Mouse (Mus musculus) testis, postnatal 14 days (tissue): ENCODE results near the gene 1810024B03Rik.
"Not testable (repeated sequence)": the region's sequence is repeated elsewhere in the genome, so short reads cannot be mapped to it uniquely, and the experiment has no call there.

ENCODE experiments used
- DNase-seq: peaks from one replicate; pipeline ENCODE4 v3.0.0; 2021; ENCODE audit warnings: low spot score

The 1810024B03Rik gene

GRCm38 (mm10) chr2:127182598-127183381 is 25.3 kb downstream of the 1810024B03Rik start:
- peak; percentile 84 for DNase-seq

- not testable (repeated sequence) for DNase-seq
Observed at GRCm38 (mm10) chr2:127166261-127166660, 41.8 kb downstream of the 1810024B03Rik start.

- DNase-seq: no peak
Observed at GRCm38 (mm10) chr2:127165675-127166074, 42.4 kb downstream of the 1810024B03Rik start.

GRCm38 (mm10) chr2:127145699-127146098 is 62.4 kb downstream of the 1810024B03Rik start:
- DNase-seq: no peak

- DNase-seq: peak; percentile 70
Observed at GRCm38 (mm10) chr2:127143158-127144063, 64.7 kb downstream of the 1810024B03Rik start, which contains the start of gene Itpripl1. Gene Itpripl1 (minus strand): TSS chr2:127143442.

GRCm38 (mm10) chr2:127142577-127143157 is 65.4 kb downstream of the 1810024B03Rik start:
- DNase-seq: no peak

- no peak for DNase-seq
Observed at GRCm38 (mm10) chr2:127142031-127142430, 66.0 kb downstream of the 1810024B03Rik start.

GRCm38 (mm10) chr2:127140011-127140410 is 68.1 kb downstream of the 1810024B03Rik start:
- no peak for DNase-seq

- no peak for DNase-seq
Observed at GRCm38 (mm10) chr2:127139605-127140004, 68.5 kb downstream of the 1810024B03Rik start.

- no peak for DNase-seq
Observed at GRCm38 (mm10) chr2:127139094-127139493, 69.0 kb downstream of the 1810024B03Rik start.

GRCm38 (mm10) chr2:127138449-127138848 is 69.6 kb downstream of the 1810024B03Rik start:
- no peak for DNase-seq

GRCm38 (mm10) chr2:127137838-127138420 is 70.2 kb downstream of the 1810024B03Rik start:
- DNase-seq: no peak

GRCm38 (mm10) chr2:127136979-127137378 is 71.1 kb downstream of the 1810024B03Rik start:
- DNase-seq: peak; percentile 76
